Mouse (Mus musculus): ENCODE measurements around the gene Cdcp1. TPM values are rescaled to one million over a fixed set of nuclear protein-coding genes. Genes with fewer than 3 reads are reported as not detected.

Gene Cdcp1
- polyA plus RNA-seq (2015; fragmentation: Nextera tagmentation; extraction: Ambion mirVana) = 13.5 and 15.3 TPM in 2 replicates

- ATAC-seq (ENCODE audit: insufficient read depth, low FRiP score, low read depth) = peak; percentile 91
- H3K36me3 ChIP-seq = no peaks in the 10 kb centered on the region
- H3K4me3 ChIP-seq (replicated peaks) = peak within 1 kb of the TSS; percentile 45
- no peaks in the 10 kb centered on the region for H3K9me3 ChIP-seq
- H3K27me3 ChIP-seq (replicated peaks) = no peaks in the 10 kb centered on the region
- H3K4me1 ChIP-seq = no peaks in the 10 kb centered on the region
- WGBS = 7% methylated on average over 44 of the region's 45 CpGs
- peak within 1 kb of the TSS; percentile 43 for H3K4me2 ChIP-seq
- peak within 1 kb of the TSS; percentile 21; the same call in 1 of the 2 replicates for H3K9ac ChIP-seq
- H3K27ac ChIP-seq = peak within 1 kb of the TSS; percentile 49
Observed at GRCm38 (mm10) chr9:123215621-123216440, at the start of gene Cdcp1. Gene Cdcp1 (minus strand): TSS chr9:123216038.

GRCm38 (mm10) chr9:123260611-123261021 lies 44.8 kb upstream of the Cdcp1 start, which contains the start of gene Tmem158:
Gene Tmem158 (minus strand): TSS chr9:123260764.
- peak within 1 kb of the TSS; percentile 52 for H3K9ac ChIP-seq
- WGBS = under 1% methylated on average over 40 of the region's 40 CpGs
- peak; percentile 90 for ATAC-seq (ENCODE audit: insufficient read depth, low FRiP score, low read depth)
- no peaks in the 10 kb centered on the region for H3K9me3 ChIP-seq
- peak within 1 kb of the TSS; percentile 99 for H3K4me2 ChIP-seq
- H3K27ac ChIP-seq = peak within 1 kb of the TSS; percentile 67
- H3K36me3 ChIP-seq = no peaks in the 10 kb centered on the region
- peak within 1 kb of the TSS; percentile 83 for H3K4me3 ChIP-seq (replicated peaks)
- no peaks in the 10 kb centered on the region; the same call in 1 of the 2 replicates for H3K27me3 ChIP-seq (replicated peaks)
- H3K4me1 ChIP-seq = peaks cover 5% of the 10 kb centered on the region; the same call in 1 of the 2 replicates

- Histone ChIP-seq H3K9ac (peak overlapping the region; percentile 52), H3K36me3 (no peaks in the 10 kb centered on the region), H3K4me1 (peaks cover 5% of the 10 kb centered on the region; the same call in 1 of the 2 replicates), H3K27ac (peak overlapping the region; percentile 67), H3K27me3 (replicated peaks) (no peaks in the 10 kb centered on the region; the same call in 1 of the 2 replicates), H3K9me3 (no peaks in the 10 kb centered on the region), H3K4me2 (peak overlapping the region; percentile 99), H3K4me3 (replicated peaks) (peak overlapping the region; percentile 83)
- peak; percentile 70 for ATAC-seq (ENCODE audit: insufficient read depth, low FRiP score, low read depth)
- 0% methylated on average over 89 of the region's 92 CpGs for WGBS
Observed at GRCm38 (mm10) chr9:123259896-123260610, 44.2 kb upstream of the Cdcp1 start.

GRCm38 (mm10) chr9:123259461-123259895 lies 43.6 kb upstream of the Cdcp1 start:
- peaks cover 5% of the 10 kb centered on the region; the same call in 1 of the 2 replicates for H3K4me1 ChIP-seq
- peak overlapping the region; percentile 99 for H3K4me2 ChIP-seq
- H3K4me3 ChIP-seq (replicated peaks) = peak overlapping the region; percentile 83
- ATAC-seq (ENCODE audit: insufficient read depth, low FRiP score, low read depth) = peak; percentile 12; the same call in 1 of the 2 replicates
- no peaks in the 10 kb centered on the region; the same call in 1 of the 2 replicates for H3K27me3 ChIP-seq (replicated peaks)
- WGBS = 2% methylated on average over 44 of the region's 45 CpGs
- no peaks in the 10 kb centered on the region for H3K9me3 ChIP-seq
- H3K36me3 ChIP-seq = no peaks in the 10 kb centered on the region
- H3K27ac ChIP-seq = no peak overlapping the region
- peak overlapping the region; percentile 52 for H3K9ac ChIP-seq

- peaks cover 5% of the 10 kb centered on the region; the same call in 1 of the 2 replicates for H3K4me1 ChIP-seq
- 26% methylated on average over 10 of the region's 10 CpGs for WGBS
- H3K9ac ChIP-seq = no peak overlapping the region
- H3K27me3 ChIP-seq (replicated peaks) = no peaks in the 10 kb centered on the region; the same call in 1 of the 2 replicates
- no peaks in the 10 kb centered on the region for H3K36me3 ChIP-seq
- H3K4me2 ChIP-seq = peak overlapping the region; percentile 99
- H3K4me3 ChIP-seq (replicated peaks) = peak overlapping the region; percentile 83; the same call in 1 of the 2 replicates
- H3K9me3 ChIP-seq = no peaks in the 10 kb centered on the region
- no peak for ATAC-seq (ENCODE audit: insufficient read depth, low FRiP score, low read depth)
- H3K27ac ChIP-seq = no peak overlapping the region
Observed at GRCm38 (mm10) chr9:123258796-123259195, 43.0 kb upstream of the Cdcp1 start.

GRCm38 (mm10) chr9:123255736-123256135 lies 39.9 kb upstream of the Cdcp1 start:
- ATAC-seq (ENCODE audit: insufficient read depth, low FRiP score, low read depth) = no peak
- H3K4me3 ChIP-seq (replicated peaks) = no peak overlapping the region
- 91% methylated on average over 3 of the region's 3 CpGs for WGBS

GRCm38 (mm10) chr9:123247992-123248391 lies 32.2 kb upstream of the Cdcp1 start:
- WGBS = 61% methylated on average over 1 of the region's 1 CpGs
- Histone ChIP-seq H3K36me3 (no peaks in the 10 kb centered on the region), H3K9me3 (no peaks in the 10 kb centered on the region), H3K27me3 (replicated peaks) (no peaks in the 10 kb centered on the region), H3K9ac (no peak overlapping the region), H3K4me3 (replicated peaks) (no peak overlapping the region), H3K27ac (no peak overlapping the region), H3K4me1 (no peaks in the 10 kb centered on the region), H3K4me2 (no peak overlapping the region)
- ATAC-seq (ENCODE audit: insufficient read depth, low FRiP score, low read depth) = no peak

More at GRCm38 (mm10) chr9:123255736-123256135, 39.9 kb upstream of the Cdcp1 start:
- peaks cover 5% of the 10 kb centered on the region; the same call in 1 of the 2 replicates for H3K4me1 ChIP-seq
- H3K27me3 ChIP-seq (replicated peaks) = no peaks in the 10 kb centered on the region
- no peak overlapping the region for H3K9ac ChIP-seq
- H3K9me3 ChIP-seq = no peaks in the 10 kb centered on the region
- H3K36me3 ChIP-seq = no peaks in the 10 kb centered on the region
- no peak overlapping the region for H3K4me2 ChIP-seq
- H3K27ac ChIP-seq = no peak overlapping the region

GRCm38 (mm10) chr9:123245146-123245545 lies 29.3 kb upstream of the Cdcp1 start:
- Histone ChIP-seq H3K4me3 (replicated peaks) (no peak overlapping the region), H3K9ac (no peak overlapping the region), H3K4me1 (no peaks in the 10 kb centered on the region), H3K36me3 (no peaks in the 10 kb centered on the region), H3K4me2 (no peak overlapping the region), H3K27me3 (replicated peaks) (no peaks in the 10 kb centered on the region), H3K9me3 (no peaks in the 10 kb centered on the region), H3K27ac (no peak overlapping the region)
- 83% methylated on average over 4 of the region's 4 CpGs for WGBS
- no peak for ATAC-seq (ENCODE audit: insufficient read depth, low FRiP score, low read depth)

GRCm38 (mm10) chr9:123243988-123244387 lies 28.1 kb upstream of the Cdcp1 start:
- 41% methylated on average over 10 of the region's 10 CpGs for WGBS
- ATAC-seq (ENCODE audit: insufficient read depth, low FRiP score, low read depth) = peak; percentile 58; the same call in 1 of the 2 replicates
- Histone ChIP-seq H3K4me3 (replicated peaks) (no peak overlapping the region), H3K27me3 (replicated peaks) (no peaks in the 10 kb centered on the region), H3K9me3 (no peaks in the 10 kb centered on the region), H3K27ac (no peak overlapping the region), H3K36me3 (no peaks in the 10 kb centered on the region), H3K4me1 (0 out of 2 replicates have a peak, but pooled peaks cover 3% of the 10 kb centered on the region), H3K4me2 (no peak overlapping the region), H3K9ac (no peak overlapping the region)

- no peaks in the 10 kb centered on the region for H3K9me3 ChIP-seq
- no peak for ATAC-seq (ENCODE audit: insufficient read depth, low FRiP score, low read depth)
- 91% methylated on average over 5 of the region's 5 CpGs for WGBS
- H3K36me3 ChIP-seq = no peaks in the 10 kb centered on the region
- H3K9ac ChIP-seq = no peak overlapping the region
- H3K27me3 ChIP-seq (replicated peaks) = no peaks in the 10 kb centered on the region
- H3K4me3 ChIP-seq (replicated peaks) = no peak overlapping the region
- H3K27ac ChIP-seq = no peak overlapping the region
- no peak overlapping the region for H3K4me2 ChIP-seq
- peaks cover 17% of the 10 kb centered on the region; the same call in 1 of the 2 replicates for H3K4me1 ChIP-seq
Observed at GRCm38 (mm10) chr9:123241191-123241590, 25.4 kb upstream of the Cdcp1 start.

- H3K36me3 ChIP-seq = no peaks in the 10 kb centered on the region
- no peak overlapping the region for H3K4me2 ChIP-seq
- H3K27ac ChIP-seq = no peak overlapping the region
- no peaks in the 10 kb centered on the region for H3K9me3 ChIP-seq
- H3K4me3 ChIP-seq (replicated peaks) = no peak overlapping the region
- H3K27me3 ChIP-seq (replicated peaks) = no peaks in the 10 kb centered on the region
- WGBS = 83% methylated on average over 2 of the region's 2 CpGs
- no peak for ATAC-seq (ENCODE audit: insufficient read depth, low FRiP score, low read depth)
- H3K9ac ChIP-seq = no peak overlapping the region
- H3K4me1 ChIP-seq = peaks cover 17% of the 10 kb centered on the region; the same call in 1 of the 2 replicates
Observed at GRCm38 (mm10) chr9:123240751-123241150, 24.9 kb upstream of the Cdcp1 start.
